Comparison of ENCODE assay signal across 11 mouse cellular contexts in the genomic region with DNA sequence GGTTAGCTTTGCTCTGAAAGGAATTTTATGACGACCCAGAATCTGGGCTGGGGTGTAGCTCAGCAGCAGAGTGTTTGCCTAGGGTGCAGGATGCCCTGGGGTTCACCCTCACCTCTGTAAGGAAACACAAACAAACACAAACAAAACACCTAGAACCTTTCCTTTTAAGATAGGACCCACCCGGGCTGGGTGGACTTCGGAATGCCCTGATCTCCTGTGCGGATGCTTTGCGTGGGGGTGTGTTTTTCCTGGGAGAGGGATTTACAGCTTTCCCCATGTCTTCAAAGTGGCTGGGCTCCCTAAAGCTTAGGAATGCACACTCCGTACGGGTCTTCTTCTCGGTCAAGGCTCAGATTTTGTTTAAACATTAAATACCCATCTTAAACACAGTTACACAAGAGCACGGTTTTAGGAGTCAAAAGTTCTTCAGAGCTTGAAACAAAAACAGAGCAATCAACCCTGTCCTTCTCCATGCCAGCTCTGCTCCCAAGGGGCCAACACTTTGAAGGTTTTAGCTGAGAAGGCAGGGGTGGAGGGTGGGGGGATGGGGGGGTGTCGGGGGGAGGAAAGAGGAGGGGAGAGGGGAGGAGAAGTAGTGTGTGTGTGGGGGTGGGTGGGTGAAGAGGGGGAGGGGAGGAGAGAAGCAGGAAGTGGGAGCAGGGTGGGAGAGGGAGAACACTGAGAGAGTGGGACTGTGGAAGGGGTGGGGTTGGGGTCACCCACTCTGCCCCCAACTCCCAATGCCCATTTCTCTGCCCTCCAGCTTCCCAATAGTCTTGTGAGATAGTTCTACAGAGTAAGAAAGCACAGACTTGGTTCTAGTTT. TPM values are rescaled to one million over a fixed set of nuclear protein-coding genes. Genes with fewer than 3 reads are reported as not detected.
DNase-seq lines count a peak whose midpoint lies in the region; ATAC-seq and TF ChIP-seq lines count a peak whose summit lies in the region.
"Had no signal": no experiment of that assay in that cellular context is flagged by ENCODE, and none has a peak within 500 bp of the region (broad histone marks: within the 10 kb centered on the region; RNA-seq: fewer than 3 reads in every experiment).

No protein-coding gene starts in this region.

- H3K4me1 ChIP-seq in heart, embryonic 16.5 days (ENCODE audit: control insufficient read depth, insufficient read depth, low read length) = peaks cover 80% of the 10 kb centered on the region
- H3K4me1 ChIP-seq in ES-E14 (ENCODE audit: control insufficient read depth in 2 of 2, insufficient read depth in 2 of 2, low read length in 2 of 2, poor library complexity in 1 of 2) = peaks cover 0 to 13% of the 10 kb centered on the region in 2 experiments; a peak in 2 of 4 replicates
- H3K4me1 ChIP-seq in embryonic facial prominence, embryonic 15.5 days = peaks cover 58% of the 10 kb centered on the region

- 18% methylated on average over 10 of the region's 10 CpGs for WGBS in heart, embryonic 16.5 days
- WGBS in embryonic facial prominence, embryonic 15.5 days = 16% methylated on average over 10 of the region's 10 CpGs

- no peak overlapping the region for H3K4me3 ChIP-seq in heart, embryonic 16.5 days (ENCODE audit: low read length)
- no peak overlapping the region for H3K4me3 ChIP-seq in ES-E14 (ENCODE audit: insufficient read depth in 1 of 2, low read depth in 1 of 2, low read length in 2 of 2, poor library complexity in 1 of 2, severe bottlenecking in 1 of 2)
- H3K4me3 ChIP-seq in embryonic facial prominence, embryonic 15.5 days (replicated peaks) = no peak overlapping the region

- DNase-seq in heart, postnatal 10 days = no peak
- no peak for DNase-seq in ES-E14 (ENCODE audit: low read depth, low spot score)
- peak; percentile 55 to 65 for DNase-seq in kidney, postnatal 4 days
- no peak for DNase-seq in left cerebral cortex, adult 18-20 months (ENCODE audit: low spot score in 2 of 2)
- DNase-seq in retina, embryonic 14.5 days (ENCODE audit: low spot score) = no peak
- no peak for DNase-seq in thymus, adult 18-20 months
- DNase-seq: adrenal gland, postnatal 10 days; cerebellum, adult 9-11 months had no signal

- H3K9me3 ChIP-seq in heart, embryonic 16.5 days (replicated peaks; ENCODE audit: control insufficient read depth, low read length) = no peaks in the 10 kb centered on the region
- H3K9me3 ChIP-seq in ES-E14 (ENCODE audit: control insufficient read depth, insufficient read depth, low read depth, low read length) = no peaks in the 10 kb centered on the region
- no peaks in the 10 kb centered on the region for H3K9me3 ChIP-seq in embryonic facial prominence, embryonic 15.5 days (replicated peaks)

- no peaks in the 10 kb centered on the region for H3K27me3 ChIP-seq in heart, embryonic 16.5 days (ENCODE audit: control insufficient read depth, insufficient read depth, low read length)
- no peaks in the 10 kb centered on the region for H3K27me3 ChIP-seq in embryonic facial prominence, embryonic 15.5 days
- H3K27me3 ChIP-seq: CH12.LX had no signal

- peak overlapping the region; percentile 45 for H3K4me2 ChIP-seq in heart, embryonic 16.5 days (ENCODE audit: low read depth, low read length)
- H3K4me2 ChIP-seq in embryonic facial prominence, embryonic 15.5 days (replicated peaks) = no peak overlapping the region

- in situ Hi-C loops in ES-E14 (cut with MboI; ENCODE audit: low sequenced_read_pairs in 2 of 2, unreplicated experiment in 2 of 2) = no loop called here

- intact Hi-C loops in heart, postnatal 10 days (cut with DNase I) = no loop called here

- no peak overlapping the region for H3K9ac ChIP-seq in heart, embryonic 16.5 days (ENCODE audit: low read length)
- H3K9ac ChIP-seq in ES-E14 (ENCODE audit: insufficient read depth, low read depth, low read length, poor library complexity, severe bottlenecking) = no peak overlapping the region
- H3K9ac ChIP-seq in embryonic facial prominence, embryonic 15.5 days = no peak overlapping the region

- H3K36me3 ChIP-seq in heart, embryonic 16.5 days (ENCODE audit: control insufficient read depth, insufficient read depth) = peaks cover 3% of the 10 kb centered on the region; the same call in 1 of the 2 replicates
- no peaks in the 10 kb centered on the region for H3K36me3 ChIP-seq in ES-E14 (ENCODE audit: control insufficient read depth, insufficient read depth, low read length, poor library complexity, severe bottlenecking)
- no peaks in the 10 kb centered on the region for H3K36me3 ChIP-seq in embryonic facial prominence, embryonic 15.5 days

- no peak for ATAC-seq in heart, embryonic 16.5 days (replicated peaks; ENCODE audit: extremely low read depth, insufficient read depth, low FRiP score)
- ATAC-seq in embryonic facial prominence, embryonic 15.5 days (ENCODE audit: insufficient number of reproducible peaks, low FRiP score, low TSS enrichment, low read depth) = no peak

- H3K27ac ChIP-seq in heart, embryonic 16.5 days (ENCODE audit: low read length) = peak overlapping the region; percentile 81
- peak overlapping the region; percentile 60; the same call in 1 of the 2 replicates for H3K27ac ChIP-seq in ES-E14 (ENCODE audit: insufficient read depth, low read depth, low read length, poor library complexity, severe bottlenecking)
- peak overlapping the region; percentile 48 for H3K27ac ChIP-seq in embryonic facial prominence, embryonic 15.5 days (replicated peaks)

TF ChIP-seq in ES-E14, 5 proteins besides CTCF, POLR2A, EP300 and RAD21:
- no peak for TF ChIP-seq CHD2 (IDR thresholded peaks at IDR 0.05; ENCODE audit: low read depth, low read length)
- TF ChIP-seq ZC3H11A (IDR thresholded peaks at IDR 0.05; ENCODE audit: borderline replicate concordance, low read depth, low read length) = no peak
- no peak for TF ChIP-seq MAFK (IDR thresholded peaks at IDR 0.05; ENCODE audit: insufficient read depth, low read depth, low read length)
- TF ChIP-seq HCFC1 (IDR thresholded peaks at IDR 0.05; ENCODE audit: borderline replicate concordance, insufficient read depth, low read length) = no peak

RNA-seq across cellular contexts. Expression of gene Afap1, which starts 7.5 kb away (rescaled TPM):
- polyA plus RNA-seq in heart, embryonic 16.5 days (2015; fragmentation: Nextera tagmentation; extraction: Ambion mirVana) = 22.6 and 24.5 TPM in 2 replicates
- 10 to 100 TPM; 37.9 to 42.9 TPM for total RNA-seq in heart, postnatal 10 days (2021)
- 9.0 and 13.7 TPM in 2 replicates for total RNA-seq in ES-E14 (2012; rRNA removed)
- 24.6 and 25.6 TPM in 2 replicates for polyA plus RNA-seq in embryonic facial prominence, embryonic 15.5 days (2015; fragmentation: Nextera tagmentation; extraction: Ambion mirVana)
- 10 to 100 TPM; 28.3 to 29.1 TPM for total RNA-seq in left cerebral cortex, adult 18-20 months (2021)

Comparison
In these comparisons a context has a peak if more than half of its experiments do, and no peak if none do; other contexts are left out.
1. DNase-seq: peak in kidney, postnatal 4 days (2 of 2); none in heart, postnatal 10 days (0 of 2), ES-E14 (single experiment), left cerebral cortex, adult 18-20 months (0 of 2), retina, embryonic 14.5 days (single experiment) and thymus, adult 18-20 months (0 of 2).
2. Peak in every context shown above with its lines, with median percentiles within 50 percentile points of each other: H3K27ac ChIP-seq.